Mouse (Mus musculus): ENCODE data around the gene Vwf. TPM values are rescaled to one million over a fixed set of nuclear protein-coding genes. Genes with fewer than 3 reads are reported as not detected.

Vwf gene
- 7.9 and 11.3 TPM in 2 replicates for polyA plus RNA-seq (2015; fragmentation: Nextera tagmentation; extraction: Ambion mirVana)

DNA sequence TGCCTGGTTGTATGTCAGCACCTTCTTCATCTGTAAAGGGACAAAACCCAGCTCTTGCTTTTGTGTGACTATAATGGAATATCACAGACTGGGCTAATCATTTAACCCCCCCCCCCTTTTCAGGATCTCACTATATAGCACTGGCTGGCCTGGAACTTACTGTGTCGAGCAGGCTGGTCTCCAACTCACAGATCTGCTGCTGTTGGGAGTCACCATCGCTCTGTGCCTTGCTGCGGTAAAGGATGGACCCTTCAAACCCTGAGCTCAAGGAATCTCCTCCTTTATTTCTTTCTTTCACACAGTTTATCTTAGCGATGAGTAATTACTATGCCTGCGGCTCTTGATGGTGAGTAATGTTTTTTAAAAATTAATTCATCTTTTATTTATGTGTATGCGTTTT is at the start of gene Vwf:
Vwf (plus strand) TSS at position 301 of the 400 bp plus-strand sequence.
- no peaks in the 10 kb centered on the region for H3K9me3 ChIP-seq
- no peaks in the 10 kb centered on the region for H3K4me1 ChIP-seq
- H3K27ac ChIP-seq: no peak within 1 kb of the TSS
- 91% methylated on average over 6 of the region's 6 CpGs for WGBS
- H3K27me3 ChIP-seq: no peaks in the 10 kb centered on the region
- H3K36me3 ChIP-seq: no peaks in the 10 kb centered on the region
- H3K9ac ChIP-seq: no peak within 1 kb of the TSS
- no peak within 1 kb of the TSS for H3K4me2 ChIP-seq
- no peak for ATAC-seq (ENCODE audit: insufficient number of reproducible peaks, low FRiP score, low TSS enrichment, low read depth)
- H3K4me3 ChIP-seq: no peak within 1 kb of the TSS

DNA sequence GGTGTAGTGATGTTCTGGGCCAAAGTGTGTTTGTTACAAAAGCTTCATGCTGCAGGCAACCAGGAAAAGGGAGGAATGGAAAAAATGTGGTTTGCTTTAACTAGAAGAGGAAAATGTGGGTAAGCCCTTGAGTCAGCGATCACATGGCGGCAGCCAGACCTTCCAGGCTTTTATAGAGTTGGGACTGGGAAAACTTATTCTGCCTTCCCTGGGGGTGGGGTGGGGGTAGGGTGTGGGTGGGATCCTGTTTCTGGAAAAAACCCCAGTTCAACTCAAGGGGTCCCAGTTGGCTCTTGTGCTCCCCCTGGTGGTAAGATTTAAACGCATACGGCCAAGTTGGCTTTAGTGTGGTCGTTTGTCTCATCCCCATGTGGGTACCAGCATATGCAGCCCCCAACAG is 48.5 kb upstream of the Vwf start:
- no peak overlapping the region for H3K9ac ChIP-seq
- H3K9me3 ChIP-seq: no peaks in the 10 kb centered on the region
- ATAC-seq (ENCODE audit: insufficient number of reproducible peaks, low FRiP score, low TSS enrichment, low read depth): peak; percentile 74
- H3K27ac ChIP-seq: peak overlapping the region; percentile 93
- H3K27me3 ChIP-seq: no peaks in the 10 kb centered on the region
- no peak overlapping the region for H3K4me3 ChIP-seq
- peaks cover 27% of the 10 kb centered on the region for H3K4me1 ChIP-seq
- H3K4me2 ChIP-seq: no peak overlapping the region
- WGBS: 9% methylated on average over 5 of the region's 5 CpGs
- H3K36me3 ChIP-seq: no peaks in the 10 kb centered on the region

GRCm38 (mm10) chr6:125503186-125503802 is 43.3 kb upstream of the Vwf start:
- no peaks in the 10 kb centered on the region for H3K36me3 ChIP-seq
- no peaks in the 10 kb centered on the region for H3K4me1 ChIP-seq
- no peaks in the 10 kb centered on the region for H3K9me3 ChIP-seq
- no peak overlapping the region for H3K9ac ChIP-seq
- WGBS: 80% methylated on average over 11 of the region's 11 CpGs
- H3K4me3 ChIP-seq: no peak overlapping the region
- no peak overlapping the region for H3K4me2 ChIP-seq
- no peak overlapping the region for H3K27ac ChIP-seq
- ATAC-seq (ENCODE audit: insufficient number of reproducible peaks, low FRiP score, low TSS enrichment, low read depth): no peak
- H3K27me3 ChIP-seq: no peaks in the 10 kb centered on the region

- 47% methylated on average over 3 of the region's 3 CpGs for WGBS
- no peak for ATAC-seq (ENCODE audit: insufficient number of reproducible peaks, low FRiP score, low TSS enrichment, low read depth)
- no peak overlapping the region for H3K9ac ChIP-seq
These were observed 41.8 kb upstream of the Vwf start for GRCm38 (mm10) chr6:125504622-125505355.

DNA sequence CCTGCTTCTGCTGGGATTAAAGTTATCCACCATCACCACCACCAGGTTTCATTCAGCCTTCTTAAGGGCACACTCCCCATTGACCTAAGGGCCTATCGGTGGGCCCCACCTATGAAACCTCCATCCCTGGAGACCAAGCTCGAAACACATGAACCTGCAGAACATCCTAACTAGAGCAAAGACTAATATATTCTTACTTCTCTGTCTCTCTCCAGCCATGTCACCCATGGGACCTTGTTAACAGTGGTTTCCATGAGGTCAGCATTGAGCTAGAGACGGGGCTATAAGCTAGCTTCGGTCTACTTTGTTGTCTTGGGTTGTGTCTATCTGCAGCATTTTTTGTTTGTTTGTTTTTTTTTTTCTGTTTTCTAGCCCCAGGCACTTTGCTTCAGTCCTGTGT is 40.1 kb upstream of the Vwf start:
- Histone ChIP-seq H3K4me1 (peaks cover 11% of the 10 kb centered on the region), H3K36me3 (no peaks in the 10 kb centered on the region), H3K4me2 (no peak overlapping the region), H3K27ac (no peak overlapping the region), H3K27me3 (no peaks in the 10 kb centered on the region), H3K9me3 (no peaks in the 10 kb centered on the region), H3K4me3 (no peak overlapping the region), H3K9ac (no peak overlapping the region)
- 91% methylated on average over 4 of the region's 4 CpGs for WGBS
- ATAC-seq (ENCODE audit: insufficient number of reproducible peaks, low FRiP score, low TSS enrichment, low read depth): no peak

More at GRCm38 (mm10) chr6:125504622-125505355, 41.8 kb upstream of the Vwf start:
- H3K4me1 ChIP-seq: no peaks in the 10 kb centered on the region
- no peaks in the 10 kb centered on the region for H3K36me3 ChIP-seq
- no peak overlapping the region for H3K4me3 ChIP-seq
- H3K27me3 ChIP-seq: no peaks in the 10 kb centered on the region
- no peak overlapping the region for H3K4me2 ChIP-seq
- H3K9me3 ChIP-seq: no peaks in the 10 kb centered on the region
- no peak overlapping the region for H3K27ac ChIP-seq

DNA sequence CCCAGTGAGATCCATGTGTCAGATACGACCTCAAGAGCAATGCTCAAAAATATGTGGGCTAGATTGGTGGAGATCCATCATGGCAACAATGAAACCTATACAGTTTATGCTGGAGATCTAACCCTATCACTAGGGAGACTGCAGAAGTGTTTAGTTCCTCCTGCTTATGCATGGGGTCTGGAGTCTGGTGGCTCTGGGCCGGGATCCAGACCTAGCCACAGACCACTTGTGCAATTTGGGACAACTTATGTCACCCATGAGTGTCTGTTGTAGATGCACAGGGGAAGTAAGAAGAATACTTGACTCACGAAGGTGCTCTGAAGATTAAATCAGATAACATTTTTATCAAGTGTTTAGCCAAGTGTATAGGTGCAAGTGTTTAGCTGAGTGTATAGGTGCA is 36.8 kb upstream of the Vwf start:
- peaks cover 21% of the 10 kb centered on the region for H3K4me1 ChIP-seq
- 82% methylated on average over 3 of the region's 3 CpGs for WGBS
- H3K36me3 ChIP-seq: no peaks in the 10 kb centered on the region
- no peaks in the 10 kb centered on the region for H3K9me3 ChIP-seq
- no peak overlapping the region for H3K4me3 ChIP-seq
- H3K4me2 ChIP-seq: no peak overlapping the region
- no peak overlapping the region for H3K27ac ChIP-seq
- no peak overlapping the region for H3K9ac ChIP-seq
- ATAC-seq (ENCODE audit: insufficient number of reproducible peaks, low FRiP score, low TSS enrichment, low read depth): no peak
- no peaks in the 10 kb centered on the region for H3K27me3 ChIP-seq

DNA sequence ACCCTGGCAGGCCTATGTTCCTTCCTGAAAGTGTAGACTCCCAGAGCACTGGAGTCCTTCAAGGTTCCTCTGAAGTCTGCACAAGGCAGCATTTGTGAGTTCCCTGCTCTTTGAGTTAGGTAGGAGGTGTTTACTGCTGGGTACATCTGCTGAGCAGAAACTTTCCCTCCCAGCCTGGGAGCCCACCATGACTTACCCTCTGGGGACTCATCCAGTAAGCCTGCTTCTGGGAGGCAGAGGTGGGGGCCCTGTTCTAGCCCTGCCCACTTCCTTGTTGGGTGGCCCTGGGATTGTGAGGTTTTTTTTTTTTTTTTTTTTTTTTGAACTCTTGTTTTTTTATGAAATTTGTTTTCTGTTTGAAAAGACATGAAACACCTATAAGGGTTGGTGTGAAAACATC is 35.9 kb upstream of the Vwf start:
- H3K27me3 ChIP-seq: no peaks in the 10 kb centered on the region
- no peak overlapping the region for H3K4me3 ChIP-seq
- H3K4me2 ChIP-seq: no peak overlapping the region
- no peak overlapping the region for H3K9ac ChIP-seq
- no peaks in the 10 kb centered on the region for H3K36me3 ChIP-seq
- ATAC-seq (ENCODE audit: insufficient number of reproducible peaks, low FRiP score, low TSS enrichment, low read depth): no peak; the same call in 1 of the 2 replicates
- H3K27ac ChIP-seq: 0 out of 2 replicates have a peak overlapping the region, but pooled peaks have one; percentile 50
- peaks cover 23% of the 10 kb centered on the region for H3K4me1 ChIP-seq
- H3K9me3 ChIP-seq: no peaks in the 10 kb centered on the region

DNA sequence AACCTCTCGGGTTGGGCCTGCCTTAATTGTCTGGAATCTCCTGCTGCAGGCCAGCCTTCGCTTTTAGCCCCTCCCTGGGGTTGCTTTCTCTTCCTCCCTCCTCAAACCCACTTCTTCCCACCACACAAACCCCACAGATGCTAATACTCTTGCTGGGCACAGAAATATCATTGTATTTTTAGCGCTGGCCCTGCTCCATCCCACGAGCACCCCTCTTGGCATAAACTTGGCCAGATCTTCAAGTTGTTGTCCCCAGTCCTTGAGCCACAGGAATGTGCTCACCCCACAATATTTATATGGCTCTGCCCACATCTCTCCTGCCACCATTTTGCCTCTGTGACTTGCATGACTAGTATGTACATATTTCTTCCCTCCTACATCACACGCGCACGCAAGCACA is 35.4 kb upstream of the Vwf start:
- no peak overlapping the region for H3K27ac ChIP-seq
- H3K4me1 ChIP-seq: peaks cover 23% of the 10 kb centered on the region
- no peaks in the 10 kb centered on the region for H3K36me3 ChIP-seq
- ATAC-seq (ENCODE audit: insufficient number of reproducible peaks, low FRiP score, low TSS enrichment, low read depth): no peak
- WGBS: 72% methylated on average over 7 of the region's 7 CpGs
- H3K9me3 ChIP-seq: no peaks in the 10 kb centered on the region
- no peak overlapping the region for H3K9ac ChIP-seq
- no peak overlapping the region for H3K4me3 ChIP-seq
- H3K4me2 ChIP-seq: no peak overlapping the region
- no peaks in the 10 kb centered on the region for H3K27me3 ChIP-seq

DNA sequence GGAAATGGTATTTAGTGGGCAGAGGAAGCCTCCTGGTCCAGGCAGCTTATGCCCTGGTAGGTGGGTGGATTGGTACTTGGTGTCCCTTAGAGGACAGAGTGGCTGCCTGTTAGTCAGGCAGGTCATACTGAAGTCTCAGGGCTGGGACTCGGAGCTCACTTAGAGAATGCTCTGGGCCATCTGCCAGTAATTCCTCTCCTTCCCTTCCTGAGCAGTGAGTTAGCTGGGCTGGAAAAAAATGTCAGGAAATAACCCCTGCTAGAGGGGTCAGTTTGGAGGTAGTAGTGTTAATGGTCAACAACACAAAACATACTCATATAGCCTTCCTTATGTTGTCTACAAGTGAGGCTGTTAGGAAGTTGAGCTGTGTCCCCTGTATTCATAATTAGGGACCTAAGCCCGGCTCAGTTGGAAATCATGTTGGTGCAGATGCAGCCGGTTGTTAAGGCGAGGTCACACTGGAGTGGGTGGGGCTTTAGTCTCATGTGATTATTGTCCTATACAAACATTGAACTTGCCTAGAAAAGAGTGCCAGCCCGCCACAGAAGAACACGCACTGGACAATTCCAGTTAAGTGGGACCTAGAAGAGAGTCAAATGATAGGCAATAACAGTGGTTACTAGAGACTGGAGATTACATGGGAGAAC is 33.5 kb upstream of the Vwf start:
- no peaks in the 10 kb centered on the region for H3K36me3 ChIP-seq
- H3K27ac ChIP-seq: peak overlapping the region; percentile 43; the same call in 1 of the 2 replicates
- no peak overlapping the region for H3K4me3 ChIP-seq
- H3K9ac ChIP-seq: no peak overlapping the region
- ATAC-seq (ENCODE audit: insufficient number of reproducible peaks, low FRiP score, low TSS enrichment, low read depth): no peak
- peaks cover 23% of the 10 kb centered on the region for H3K4me1 ChIP-seq
- WGBS: 41% methylated on average over 6 of the region's 6 CpGs
- H3K27me3 ChIP-seq: no peaks in the 10 kb centered on the region
- no peak overlapping the region for H3K4me2 ChIP-seq
- H3K9me3 ChIP-seq: no peaks in the 10 kb centered on the region

GRCm38 (mm10) chr6:125515503-125516315 is 30.9 kb upstream of the Vwf start:
- ATAC-seq (ENCODE audit: insufficient number of reproducible peaks, low FRiP score, low TSS enrichment, low read depth): no peak
- no peaks in the 10 kb centered on the region for H3K36me3 ChIP-seq
- H3K4me2 ChIP-seq: no peak overlapping the region

DNA sequence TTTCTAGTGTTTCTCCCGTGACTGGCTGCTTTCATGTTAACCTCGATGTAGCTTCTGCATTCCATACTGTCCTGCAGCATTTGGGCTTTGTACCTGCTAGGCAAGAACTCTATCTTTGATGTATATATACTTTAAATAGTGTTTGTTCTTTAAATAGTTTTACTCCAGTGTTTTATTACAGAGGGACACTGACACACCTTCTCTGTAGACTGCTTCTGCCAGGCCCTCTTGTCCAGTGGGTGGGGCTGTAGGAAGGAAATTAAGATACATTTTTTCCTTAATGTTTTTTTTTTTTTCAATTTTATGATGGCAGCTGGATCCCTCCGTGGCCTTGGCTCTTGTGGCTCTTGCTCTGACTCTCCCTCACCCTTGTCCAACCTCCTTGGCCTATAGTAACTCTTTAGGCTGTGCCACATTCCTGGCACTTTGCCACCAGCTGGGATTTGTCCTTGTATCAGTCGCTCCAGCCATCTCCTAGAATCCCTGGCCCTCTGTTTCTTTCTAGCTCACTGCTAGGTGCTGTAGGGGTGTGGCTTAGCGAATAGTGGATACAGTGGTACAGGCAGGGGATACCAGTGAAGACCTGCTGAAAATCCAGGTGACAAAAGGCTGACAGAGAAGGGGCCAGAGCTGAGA is 24.9 kb upstream of the Vwf start:
- Histone ChIP-seq H3K4me2 (no peak overlapping the region), H3K36me3 (no peaks in the 10 kb centered on the region), H3K4me1 (0 out of 2 replicates have a peak, but pooled peaks cover 5% of the 10 kb centered on the region), H3K27me3 (no peaks in the 10 kb centered on the region), H3K9me3 (no peaks in the 10 kb centered on the region), H3K9ac (no peak overlapping the region), H3K4me3 (no peak overlapping the region), H3K27ac (0 out of 2 replicates have a peak overlapping the region, but pooled peaks have one; percentile 17)
- ATAC-seq (ENCODE audit: insufficient number of reproducible peaks, low FRiP score, low TSS enrichment, low read depth): no peak
- WGBS: 36% methylated on average over 5 of the region's 5 CpGs

More at GRCm38 (mm10) chr6:125515503-125516315, 30.9 kb upstream of the Vwf start:
- Histone ChIP-seq H3K9me3 (no peaks in the 10 kb centered on the region), H3K27ac (no peak overlapping the region), H3K4me1 (peaks cover 17% of the 10 kb centered on the region), H3K27me3 (no peaks in the 10 kb centered on the region), H3K9ac (no peak overlapping the region), H3K4me3 (no peak overlapping the region)
- WGBS: 75% methylated on average over 11 of the region's 11 CpGs
